10 mouse cellular contexts compared by ENCODE assay signal in genomic region chr3:101408953-101409750, GRCm38 (mm10). TPM values are rescaled to one million over a fixed set of nuclear protein-coding genes. Genes with fewer than 3 reads are reported as not detected.
A peak's percentile ranks its signal among the peaks of the same experiment; 100 is the strongest.
DNase-seq lines count a peak whose midpoint lies in the region; ATAC-seq and TF ChIP-seq lines count a peak whose summit lies in the region.
"Had no signal": no experiment of that assay in that cellular context is flagged by ENCODE, and none has a peak within 500 bp of the region (broad histone marks: within the 10 kb centered on the region; RNA-seq: fewer than 3 reads in every experiment).

No protein-coding gene starts in this region.

- DNase-seq in gastrocnemius, postnatal 14 days, result peak; percentile 30
- DNase-seq in gastrocnemius, postnatal 10 days, result no peak
- peak; percentile 37 for DNase-seq in lung, postnatal 0 days (ENCODE audit: low spot score)
- no peak for DNase-seq in lung, adult 2 months
- no peak for DNase-seq in hindbrain, embryonic 14.5 days (ENCODE audit: low spot score)
- no peak for DNase-seq in thymus, postnatal 0 days (ENCODE audit: low spot score)
- DNase-seq in left cerebral cortex, postnatal 25 days (ENCODE audit: low spot score in 2 of 2), result no peak
- DNase-seq: cerebellum, adult 11-12 months had no signal

- WGBS in lung, postnatal 0 days, result 44% methylated on average over 20 of the region's 20 CpGs
- WGBS in lung, adult 2 months, result 53% methylated on average over 20 of the region's 20 CpGs
- WGBS in hindbrain, embryonic 14.5 days, result 50% methylated on average over 20 of the region's 20 CpGs
- WGBS in stomach, embryonic 16.5 days, result 35% methylated on average over 20 of the region's 20 CpGs

- peaks cover 16% of the 10 kb centered on the region; the same call in 1 of the 2 replicates for H3K4me1 ChIP-seq in lung, postnatal 0 days (ENCODE audit: insufficient read depth, low read depth, low read length)
- H3K4me1 ChIP-seq in lung, adult 2 months (ENCODE audit: control insufficient read depth, insufficient read depth, low read length), result peaks cover 3% of the 10 kb centered on the region
- H3K4me1 ChIP-seq in hindbrain, embryonic 14.5 days (replicated peaks; ENCODE audit: control insufficient read depth, insufficient read depth, low read length), result peaks cover 42% of the 10 kb centered on the region
- peaks cover 72% of the 10 kb centered on the region for H3K4me1 ChIP-seq in stomach, embryonic 16.5 days (ENCODE audit: control insufficient read depth, insufficient read depth, low read length)

- intact Hi-C loops in gastrocnemius, postnatal 14 days (cut with DNase I; ENCODE audit: low total_unique reads), result no loop called here
- intact Hi-C loops in left cerebral cortex, postnatal 25 days (cut with DNase I), result no loop called here

- no peak for TF ChIP-seq CTCF in lung, postnatal 0 days (IDR thresholded peaks at IDR 0.05)
- TF ChIP-seq CTCF in lung, adult 2 months (IDR thresholded peaks at IDR 0.05; ENCODE audit: insufficient read depth, low read length), result no peak

- H3K9ac ChIP-seq in lung, postnatal 0 days (replicated peaks; ENCODE audit: low read depth), result no peak overlapping the region
- peak overlapping the region; percentile 39; the same call in 1 of the 2 replicates for H3K9ac ChIP-seq in hindbrain, embryonic 14.5 days
- H3K9ac ChIP-seq in stomach, embryonic 16.5 days (ENCODE audit: low read length), result peak overlapping the region; percentile 49; the same call in 1 of the 2 replicates

- TF ChIP-seq EP300 in lung, postnatal 0 days (IDR thresholded peaks at IDR 0.05), result no peak

- no peaks in the 10 kb centered on the region for H3K9me3 ChIP-seq in lung, postnatal 0 days (ENCODE audit: low read length)
- no peaks in the 10 kb centered on the region for H3K9me3 ChIP-seq in hindbrain, embryonic 14.5 days (ENCODE audit: control insufficient read depth, low read length)
- no peaks in the 10 kb centered on the region for H3K9me3 ChIP-seq in stomach, embryonic 16.5 days (replicated peaks; ENCODE audit: control insufficient read depth, low read length)

- TF ChIP-seq POLR2A in lung, adult 2 months (IDR thresholded peaks at IDR 0.05; ENCODE audit: borderline replicate concordance, extremely low read depth, low read depth, low read length), result no peak

- H3K4me3 ChIP-seq in lung, postnatal 0 days (ENCODE audit: low read depth, low read length), result no peak overlapping the region
- no peak overlapping the region for H3K4me3 ChIP-seq in lung, adult 2 months (replicated peaks; ENCODE audit: extremely low read depth, low read depth, low read length)
- no peak overlapping the region for H3K4me3 ChIP-seq in hindbrain, embryonic 14.5 days (replicated peaks; ENCODE audit: low read length)
- no peak overlapping the region for H3K4me3 ChIP-seq in stomach, embryonic 16.5 days (replicated peaks; ENCODE audit: low read length)

- 0 out of 2 replicates have a peak overlapping the region, but pooled peaks have one; percentile 14 for H3K27ac ChIP-seq in lung, postnatal 0 days (ENCODE audit: low read length)
- peak overlapping the region; percentile 70 for H3K27ac ChIP-seq in hindbrain, embryonic 14.5 days
- H3K27ac ChIP-seq in stomach, embryonic 16.5 days (ENCODE audit: low read length), result peak overlapping the region; percentile 65

- ATAC-seq in lung, postnatal 0 days, result 0 out of 2 replicates have a peak, but pooled peaks have one; percentile 10
- ATAC-seq in hindbrain, embryonic 14.5 days (ENCODE audit: low FRiP score), result no peak
- no peak for ATAC-seq in stomach, embryonic 16.5 days (ENCODE audit: insufficient read depth, low FRiP score)

- no peaks in the 10 kb centered on the region for H3K27me3 ChIP-seq in lung, postnatal 0 days (replicated peaks; ENCODE audit: insufficient read depth, low read length)
- H3K27me3 ChIP-seq in hindbrain, embryonic 14.5 days (ENCODE audit: control insufficient read depth, insufficient read depth, low read length), result no peaks in the 10 kb centered on the region
- no peaks in the 10 kb centered on the region for H3K27me3 ChIP-seq in stomach, embryonic 16.5 days (ENCODE audit: control insufficient read depth, insufficient read depth, low read length)
- H3K27me3 ChIP-seq: CH12.LX had no signal

- no peak overlapping the region; the same call in 1 of the 2 replicates for H3K4me2 ChIP-seq in lung, postnatal 0 days (replicated peaks; ENCODE audit: low read depth, low read length)
- H3K4me2 ChIP-seq in hindbrain, embryonic 14.5 days (replicated peaks), result peak overlapping the region; percentile 19; the same call in 1 of the 2 replicates
- peak overlapping the region; percentile 33 for H3K4me2 ChIP-seq in stomach, embryonic 16.5 days (ENCODE audit: low read depth, low read length)

- no peaks in the 10 kb centered on the region for H3K36me3 ChIP-seq in lung, postnatal 0 days (ENCODE audit: insufficient read depth, low read length)
- no peaks in the 10 kb centered on the region for H3K36me3 ChIP-seq in hindbrain, embryonic 14.5 days (replicated peaks; ENCODE audit: control insufficient read depth, insufficient read depth)
- H3K36me3 ChIP-seq in stomach, embryonic 16.5 days (ENCODE audit: control insufficient read depth, insufficient read depth, low read length), result no peaks in the 10 kb centered on the region

RNA-seq across cellular contexts. Expression of gene Igsf3, which starts 32.3 kb away (rescaled TPM):
- total RNA-seq in gastrocnemius, postnatal 14 days (2021), result 10 to 100 TPM in 1 of 2 experiments, 1 to 10 TPM in 1; 6.6 to 10.6 TPM
- 10 to 100 TPM; 15.6 to 20.5 TPM for total RNA-seq in gastrocnemius, postnatal 10 days (2021)
- polyA plus RNA-seq in lung, postnatal 0 days (2015; fragmentation: Nextera tagmentation; extraction: Ambion mirVana), result 16.9 and 17.8 TPM in 2 replicates
- 7.3 and 8.0 TPM in 2 replicates for polyA plus RNA-seq in lung, adult 2 months (2012; rRNA removed)
- 48.8 and 51.7 TPM in 2 replicates for polyA plus RNA-seq in hindbrain, embryonic 14.5 days (2014; fragmentation: Nextera tagmentation; extraction: Ambion mirVana)
- 35.3 and 36.7 TPM in 2 replicates for polyA plus RNA-seq in stomach, embryonic 16.5 days (2015; fragmentation: Nextera tagmentation; extraction: Ambion mirVana)
- 28.8 and 35.7 TPM in 2 replicates for polyA plus RNA-seq in thymus, postnatal 0 days (2015; fragmentation: Nextera tagmentation; extraction: Ambion mirVana)
- total RNA-seq in left cerebral cortex, postnatal 25 days (2021), result 10 to 100 TPM; 21.4 to 22.0 TPM

Comparison
In these comparisons a context has a peak if more than half of its experiments do, and no peak if none do; other contexts are left out.
1. DNase-seq: peak in gastrocnemius, postnatal 14 days (single experiment) and lung, postnatal 0 days (single experiment); none in gastrocnemius, postnatal 10 days (single experiment), lung, adult 2 months (single experiment), hindbrain, embryonic 14.5 days (single experiment), thymus, postnatal 0 days (single experiment) and left cerebral cortex, postnatal 25 days (0 of 2).
2. H3K27ac ChIP-seq: peak in every context shown above with its lines; median percentile 70 in hindbrain, embryonic 14.5 days; 65 in stomach, embryonic 16.5 days; 14 in lung, postnatal 0 days.